Mouse (Mus musculus) intestine, postnatal 0 days (tissue): ENCODE results near the gene Mrvi1. TPM values are rescaled to one million over a fixed set of nuclear protein-coding genes. Genes with fewer than 3 reads are reported as not detected.

ENCODE experiments used
- ATAC-seq: fragments of 200-750 bp; cut with Nextera tagmentation; 2 replicates; pipeline ENCODE4 v1.8.0; 2017; ENCODE audit warnings: mild to moderate bottlenecking, moderate TSS enrichment, moderate library complexity
- H3K27ac ChIP-seq: fragments of 300-500 bp; sonication (generic); 2 replicates; pipeline ENCODE4 v1.5.1; 2014; ENCODE audit warnings: mild to moderate bottlenecking, low read depth, low read length, moderate library complexity
- H3K27me3 ChIP-seq: fragments of 300-500 bp; sonication (generic); replicated peaks from 2 replicates; pipeline ENCODE4 v1.6.1; 2014; ENCODE audit warnings: low read length, mixed read lengths; ENCODE audit not compliant: control insufficient read depth, insufficient read depth
- H3K36me3 ChIP-seq: fragments of 300-500 bp; sonication (generic); 2 replicates; pipeline ENCODE4 v1.6.1; 2014; ENCODE audit warnings: mild to moderate bottlenecking, moderate library complexity; ENCODE audit not compliant: control insufficient read depth, insufficient read depth
- H3K4me1 ChIP-seq: fragments of 300-500 bp; sonication (generic); replicated peaks from 2 replicates; pipeline ENCODE4 v1.6.1; 2014; ENCODE audit warnings: antibody characterized with exemption, low read length, mixed read lengths; ENCODE audit not compliant: control insufficient read depth, insufficient read depth
- H3K4me2 ChIP-seq: fragments of 300-500 bp; sonication (generic); replicated peaks from 2 replicates; pipeline ENCODE4 v1.6.1; 2014; ENCODE audit warnings: low read depth, mild to moderate bottlenecking, moderate library complexity
- H3K4me3 ChIP-seq: fragments of 300-500 bp; sonication (generic); 2 replicates; pipeline ENCODE4 v1.5.1; 2014; ENCODE audit warnings: low read depth, low read length
- H3K9ac ChIP-seq: fragments of 300-500 bp; sonication (generic); 2 replicates; pipeline ENCODE4 v1.6.1; 2014; ENCODE audit warnings: mild to moderate bottlenecking, low read depth, low read length
- H3K9me3 ChIP-seq: fragments of 300-500 bp; sonication (generic); 2 replicates; pipeline ENCODE4 v1.6.1; 2016; ENCODE audit warnings: mixed run types; ENCODE audit not compliant: control insufficient read depth
- CTCF ChIP-seq: sonication (generic); IDR thresholded peaks from 2 replicates; pipeline ENCODE4 v1.5.1; 2016; ENCODE audit warnings: low read depth, mild to moderate bottlenecking, control low read depth, antibody characterized with exemption, moderate library complexity
- WGBS: fragments of 180-500 bp; shearing (Covaris S2); extraction: QIAGEN DNeasy Blood & Tissue Kit; methylation state at CpG from one replicate; pipeline ENCODE4 v1.1.7; 2014; 5-methylcytosine and 5-hydroxymethylcytosine counted together
- polyA plus RNA-seq: library from polyadenylated mRNA; unstranded; fragments of >200 nt; fragmentation: Nextera tagmentation; extraction: Ambion mirVana; gene quantifications from 2 replicates; pipeline ENCODE4 v1.2.1, GENCODE M21; 2015

Gene Mrvi1
- polyA plus RNA-seq, 1 experiment from 2014 or later: 6.7 TPM

DNA sequence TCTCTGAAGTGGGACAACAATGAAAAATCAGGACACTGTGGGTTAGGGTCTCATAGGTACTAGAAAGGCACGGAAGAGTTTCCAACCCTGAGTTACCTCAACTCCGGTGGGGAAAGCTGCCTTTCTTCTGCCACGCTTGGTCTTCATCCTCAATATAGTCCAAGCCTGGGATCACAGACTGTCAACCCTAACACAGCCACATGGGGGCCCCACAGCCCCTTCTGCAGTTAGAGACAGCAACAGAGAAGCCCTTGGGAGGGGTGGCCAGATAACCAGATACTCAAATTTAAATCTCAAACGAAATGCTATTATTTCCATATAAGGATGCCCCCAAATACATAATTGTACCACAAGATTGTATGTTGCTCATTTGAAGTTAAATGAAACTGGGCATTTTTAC lies 503 bp upstream of the Mrvi1 start:
- H3K9me3 ChIP-seq: no peaks in the 10 kb centered on the region
- no peak for ATAC-seq
- peak overlapping the region; percentile 48; the same call in 1 of the 2 replicates for H3K4me2 ChIP-seq
- H3K9ac ChIP-seq: no peak overlapping the region
- H3K27me3 ChIP-seq: no peaks in the 10 kb centered on the region
- H3K36me3 ChIP-seq: no peaks in the 10 kb centered on the region
- peak; percentile 88 for TF ChIP-seq CTCF
- H3K4me1 ChIP-seq: peaks cover 9% of the 10 kb centered on the region
- H3K4me3 ChIP-seq: no peak overlapping the region
- peak overlapping the region; percentile 51 for H3K27ac ChIP-seq
- WGBS: 44% methylated on average over 4 of the region's 4 CpGs

DNA sequence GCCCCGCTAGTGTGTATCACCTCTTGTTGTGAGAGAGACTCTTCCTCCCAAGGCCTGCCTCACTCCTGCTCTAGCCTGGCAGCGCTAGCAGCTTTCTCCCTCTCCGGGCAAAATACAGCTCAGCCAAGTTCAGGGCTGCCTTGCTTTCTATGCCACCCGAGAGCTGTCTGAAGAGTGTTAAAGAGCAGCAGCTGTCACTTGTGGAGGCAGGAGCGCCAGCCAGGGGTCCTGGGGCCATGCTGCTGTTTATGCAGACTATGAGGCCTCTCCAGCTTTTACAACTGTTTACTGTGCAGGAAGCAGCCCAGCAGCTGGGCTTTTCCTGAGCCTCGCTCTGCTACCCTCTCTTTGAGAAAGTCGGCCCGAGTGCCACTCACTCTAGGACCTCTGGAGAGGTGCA lies 1.2 kb downstream of the Mrvi1 start:
- Histone ChIP-seq H3K9me3 (no peaks in the 10 kb centered on the region), H3K27ac (no peak overlapping the region), H3K27me3 (no peaks in the 10 kb centered on the region), H3K4me1 (peaks cover 8% of the 10 kb centered on the region), H3K36me3 (no peaks in the 10 kb centered on the region), H3K9ac (0 out of 2 replicates have a peak overlapping the region, but pooled peaks have one; percentile 34), H3K4me3 (peak overlapping the region; percentile 26), H3K4me2 (peak overlapping the region; percentile 48)
- TF ChIP-seq CTCF: no peak
- ATAC-seq: no peak
- WGBS: 37% methylated on average over 8 of the region's 8 CpGs

DNA sequence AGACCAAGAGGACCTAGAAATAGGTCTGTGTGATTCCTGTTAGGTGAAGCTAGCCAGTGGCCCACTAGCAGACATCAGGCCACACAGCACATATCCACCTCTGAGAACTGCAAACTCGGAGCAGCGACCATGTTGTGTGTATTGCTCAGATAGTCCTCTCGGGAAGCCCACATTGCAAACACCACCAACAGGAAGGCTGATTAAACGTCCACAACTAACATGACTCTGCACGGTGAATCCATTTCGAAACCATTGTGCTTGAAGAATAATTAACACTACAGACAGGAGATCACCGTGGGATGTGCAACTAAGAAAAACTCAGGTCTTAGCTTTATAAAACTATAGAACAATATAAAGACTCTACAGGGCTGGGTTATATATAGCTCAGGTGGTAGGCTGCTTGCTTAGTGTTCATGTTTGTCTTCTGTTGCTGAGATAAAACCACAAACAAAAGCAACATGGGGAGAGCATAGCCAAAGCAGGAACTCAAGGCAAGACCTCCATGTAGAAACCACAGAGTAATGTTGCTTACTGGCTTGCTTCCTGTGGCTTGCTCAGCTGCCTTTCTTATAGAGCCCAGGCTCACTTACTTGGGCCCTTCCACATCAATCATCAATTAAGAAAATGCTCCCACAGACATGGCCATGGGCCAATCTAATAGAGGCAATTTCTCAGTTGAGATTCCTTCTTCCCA lies 4.4 kb downstream of the Mrvi1 start:
- H3K36me3 ChIP-seq: no peaks in the 10 kb centered on the region
- 0 out of 2 replicates have a peak, but pooled peaks cover 2% of the 10 kb centered on the region for H3K4me1 ChIP-seq
- no peaks in the 10 kb centered on the region for H3K9me3 ChIP-seq
- no peak overlapping the region for H3K4me3 ChIP-seq
- no peak overlapping the region for H3K4me2 ChIP-seq
- no peak for ATAC-seq
- TF ChIP-seq CTCF: no peak
- H3K27ac ChIP-seq: no peak overlapping the region
- H3K9ac ChIP-seq: no peak overlapping the region
- WGBS: 80% methylated on average over 7 of the region's 7 CpGs
- no peaks in the 10 kb centered on the region for H3K27me3 ChIP-seq

DNA sequence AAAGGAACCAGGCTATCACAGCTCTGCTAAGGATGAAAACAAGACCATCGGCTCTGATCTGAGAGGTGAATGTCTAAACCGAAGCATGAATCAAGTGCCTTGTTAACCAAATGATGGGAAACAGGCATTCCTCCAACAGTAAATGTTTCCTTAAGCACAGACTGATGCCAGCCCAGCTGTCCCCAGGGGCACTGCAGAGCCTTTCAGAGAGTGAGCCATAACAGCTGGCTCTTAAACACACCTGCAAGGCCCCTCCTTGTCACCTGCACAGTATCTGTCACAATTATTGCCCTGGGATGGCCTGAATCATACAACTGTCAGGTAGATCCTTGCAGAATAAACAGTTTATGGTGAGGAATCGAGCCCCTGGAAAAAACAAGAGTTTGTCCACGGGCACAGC lies 8.8 kb downstream of the Mrvi1 start:
- no peak for ATAC-seq
- H3K27ac ChIP-seq: no peak overlapping the region

DNA sequence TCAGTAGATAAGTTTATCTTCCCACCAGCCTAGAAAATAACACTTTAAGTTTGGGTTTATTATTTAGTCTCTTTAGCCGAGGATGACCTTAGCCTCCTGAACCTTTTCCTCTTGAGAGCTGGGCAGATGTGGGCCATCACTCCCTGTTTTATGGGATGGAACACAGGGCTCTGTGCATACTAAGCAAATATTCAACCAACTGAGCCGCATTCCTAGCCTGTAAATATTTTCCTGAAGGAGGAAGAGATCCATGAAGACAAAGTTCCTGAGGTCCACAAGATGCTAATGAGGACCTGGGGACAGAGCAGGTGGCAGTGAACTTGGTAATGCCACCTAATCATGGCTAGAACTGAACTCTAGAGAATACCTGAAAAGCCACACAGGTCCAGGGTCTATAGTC lies 9.5 kb downstream of the Mrvi1 start:
- peak overlapping the region; percentile 21; the same call in 1 of the 2 replicates for H3K27ac ChIP-seq
- H3K27me3 ChIP-seq: no peaks in the 10 kb centered on the region
- TF ChIP-seq CTCF: no peak
- no peaks in the 10 kb centered on the region for H3K4me1 ChIP-seq
- H3K9ac ChIP-seq: no peak overlapping the region
- no peak overlapping the region for H3K4me3 ChIP-seq
- H3K9me3 ChIP-seq: no peaks in the 10 kb centered on the region
- H3K4me2 ChIP-seq: no peak overlapping the region
- ATAC-seq: peak; percentile 40; the same call in 1 of the 2 replicates
- WGBS: 28% methylated on average over 2 of the region's 2 CpGs
- no peaks in the 10 kb centered on the region for H3K36me3 ChIP-seq

More for the DNA sequence above, 8.8 kb downstream of the Mrvi1 start:
- H3K4me1 ChIP-seq: no peaks in the 10 kb centered on the region
- no peak for TF ChIP-seq CTCF
- no peaks in the 10 kb centered on the region for H3K9me3 ChIP-seq
- WGBS: 53% methylated on average over 4 of the region's 4 CpGs
- no peak overlapping the region for H3K4me2 ChIP-seq
- no peak overlapping the region for H3K4me3 ChIP-seq
- no peaks in the 10 kb centered on the region for H3K27me3 ChIP-seq
- H3K9ac ChIP-seq: no peak overlapping the region
- no peaks in the 10 kb centered on the region for H3K36me3 ChIP-seq

DNA sequence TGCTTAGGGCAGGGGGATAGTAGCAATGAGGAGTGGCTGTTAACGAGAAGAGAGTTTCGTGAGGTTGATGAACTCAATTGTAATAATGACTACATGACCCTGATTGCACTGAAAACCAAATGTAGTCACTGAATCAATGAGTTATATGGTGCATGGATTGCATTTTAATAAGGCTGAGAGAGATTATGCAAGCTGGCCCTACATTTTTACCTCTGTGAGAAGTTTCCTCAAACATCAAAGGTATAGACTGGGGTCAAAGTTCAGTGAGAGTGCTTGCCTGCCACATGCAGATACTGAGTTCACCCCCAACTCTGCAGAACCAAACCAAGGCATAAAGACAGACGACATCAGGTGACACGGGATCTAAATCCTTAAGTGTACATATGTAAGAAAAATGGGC lies 14.9 kb downstream of the Mrvi1 start:
- ATAC-seq: peak; percentile 54; the same call in 1 of the 2 replicates

More for the DNA sequence above, 14.9 kb downstream of the Mrvi1 start:
- H3K27me3 ChIP-seq: no peaks in the 10 kb centered on the region
- WGBS: 52% methylated on average over 4 of the region's 4 CpGs
- H3K4me1 ChIP-seq: 0 out of 2 replicates have a peak, but pooled peaks cover 3% of the 10 kb centered on the region
- no peak overlapping the region for H3K4me2 ChIP-seq
- H3K9me3 ChIP-seq: no peaks in the 10 kb centered on the region
- no peaks in the 10 kb centered on the region for H3K36me3 ChIP-seq
- no peak overlapping the region for H3K4me3 ChIP-seq
- TF ChIP-seq CTCF: no peak
- H3K9ac ChIP-seq: no peak overlapping the region
- no peak overlapping the region for H3K27ac ChIP-seq
